Mouse (Mus musculus) heart, postnatal 0 days (tissue): ENCODE results near the gene Tectb.

Experiments used
- CTCF ChIP-seq: IDR thresholded peaks from 2 replicates; pipeline ENCODE4 v1.5.1; 2016; ENCODE audit warnings: antibody characterized with exemption, control low read depth, low read depth
- EP300 ChIP-seq: IDR thresholded peaks from 2 replicates; pipeline ENCODE4 v1.6.1; 2016; ENCODE audit warnings: antibody characterized with exemption, low read depth

GRCm38 (mm10) chr19:55185651-55186050 is 5.1 kb downstream of the Tectb start:
- TF ChIP-seq CTCF: no peak
- no peak for TF ChIP-seq EP300
